Mouse (Mus musculus): ENCODE measurements around the gene Trpm2. TPM values are rescaled to one million over a fixed set of nuclear protein-coding genes. Genes with fewer than 3 reads are reported as not detected.

Gene Trpm2
- polyA plus RNA-seq, 1 experiment: 1.2 TPM

- 18% methylated on average over 10 of the region's 10 CpGs for WGBS
- no peak for TF ChIP-seq CTCF (conservative IDR thresholded peaks at IDR 0.05; ENCODE audit: insufficient read depth, insufficient read length, low read depth, low read length)
- H3K27ac ChIP-seq (ENCODE audit: insufficient read depth, low read depth, low read length): no peak overlapping the region
- H3K27me3 ChIP-seq (replicated peaks; ENCODE audit: control insufficient read depth, insufficient read depth, low read length): no peaks in the 10 kb centered on the region
- no peak overlapping the region for H3K4me3 ChIP-seq (ENCODE audit: insufficient read depth, low read depth, low read length)
- peaks cover 20% of the 10 kb centered on the region; the same call in 1 of the 2 replicates for H3K4me1 ChIP-seq (ENCODE audit: control insufficient read depth, insufficient read depth, low read length)
- no peaks in the 10 kb centered on the region for H3K36me3 ChIP-seq (ENCODE audit: control insufficient read depth, insufficient read depth, low read length)
- DNase-seq: peak; percentile 12
Measured at GRCm38 (mm10) chr10:78010335-78010734, 40.0 kb upstream of the Trpm2 start.

- Histone ChIP-seq H3K4me3 (ENCODE audit: insufficient read depth, low read depth, low read length) (peak within 1 kb of the TSS; percentile 91), H3K27me3 (replicated peaks; ENCODE audit: control insufficient read depth, insufficient read depth, low read length) (no peaks in the 10 kb centered on the region), H3K36me3 (ENCODE audit: control insufficient read depth, insufficient read depth, low read length) (no peaks in the 10 kb centered on the region), H3K27ac (ENCODE audit: insufficient read depth, low read depth, low read length) (peak within 1 kb of the TSS; percentile 96), H3K4me1 (ENCODE audit: control insufficient read depth, insufficient read depth, low read length) (peaks cover 20% of the 10 kb centered on the region; the same call in 1 of the 2 replicates)
- DNase-seq: no peak
- WGBS: under 1% methylated on average over 9 of the region's 9 CpGs
- TF ChIP-seq CTCF (conservative IDR thresholded peaks at IDR 0.05; ENCODE audit: insufficient read depth, insufficient read length, low read depth, low read length) (no peak), POLR2A (IDR thresholded peaks at IDR 0.05; ENCODE audit: low read depth, low read length) (no peak)
Measured at GRCm38 (mm10) chr10:78009945-78010293, 39.6 kb upstream of the Trpm2 start, which contains the start of gene Pfkl. Gene Pfkl, minus strand, starts transcription at chr10:78010083.

GRCm38 (mm10) chr10:78009184-78009944, 39.0 kb upstream of the Trpm2 start:
- Histone ChIP-seq H3K27me3 (replicated peaks; ENCODE audit: control insufficient read depth, insufficient read depth, low read length) (no peaks in the 10 kb centered on the region), H3K27ac (ENCODE audit: insufficient read depth, low read depth, low read length) (peak overlapping the region; percentile 96), H3K36me3 (ENCODE audit: control insufficient read depth, insufficient read depth, low read length) (no peaks in the 10 kb centered on the region), H3K4me1 (ENCODE audit: control insufficient read depth, insufficient read depth, low read length) (peaks cover 20% of the 10 kb centered on the region; the same call in 1 of the 2 replicates), H3K4me3 (ENCODE audit: insufficient read depth, low read depth, low read length) (peak overlapping the region; percentile 91)
- TF ChIP-seq CTCF (conservative IDR thresholded peaks at IDR 0.05; ENCODE audit: insufficient read depth, insufficient read length, low read depth, low read length) (peak; percentile 59), POLR2A (IDR thresholded peaks at IDR 0.05; ENCODE audit: low read depth, low read length) (peak; percentile 39)
- peak; percentile 98 for DNase-seq
- WGBS: under 1% methylated on average over 59 of the region's 59 CpGs

- Histone ChIP-seq H3K27ac (ENCODE audit: insufficient read depth, low read depth, low read length) (no peak overlapping the region), H3K4me1 (ENCODE audit: control insufficient read depth, insufficient read depth, low read length) (peaks cover 20% of the 10 kb centered on the region; the same call in 1 of the 2 replicates), H3K4me3 (ENCODE audit: insufficient read depth, low read depth, low read length) (no peak overlapping the region), H3K27me3 (replicated peaks; ENCODE audit: control insufficient read depth, insufficient read depth, low read length) (no peaks in the 10 kb centered on the region), H3K36me3 (ENCODE audit: control insufficient read depth, insufficient read depth, low read length) (no peaks in the 10 kb centered on the region)
- TF ChIP-seq CTCF (conservative IDR thresholded peaks at IDR 0.05; ENCODE audit: insufficient read depth, insufficient read length, low read depth, low read length) (no peak), POLR2A (IDR thresholded peaks at IDR 0.05; ENCODE audit: low read depth, low read length) (no peak)
- DNase-seq: no peak
- 85% methylated on average over 3 of the region's 3 CpGs for WGBS
Measured at GRCm38 (mm10) chr10:78008169-78008568, 37.8 kb upstream of the Trpm2 start.

- no peak for DNase-seq
- Histone ChIP-seq H3K27ac (ENCODE audit: insufficient read depth, low read depth, low read length) (no peak overlapping the region), H3K4me1 (ENCODE audit: control insufficient read depth, insufficient read depth, low read length) (peaks cover 20% of the 10 kb centered on the region; the same call in 1 of the 2 replicates), H3K36me3 (ENCODE audit: control insufficient read depth, insufficient read depth, low read length) (no peaks in the 10 kb centered on the region), H3K27me3 (replicated peaks; ENCODE audit: control insufficient read depth, insufficient read depth, low read length) (no peaks in the 10 kb centered on the region), H3K4me3 (ENCODE audit: insufficient read depth, low read depth, low read length) (no peak overlapping the region)
- TF ChIP-seq CTCF (conservative IDR thresholded peaks at IDR 0.05; ENCODE audit: insufficient read depth, insufficient read length, low read depth, low read length) (no peak), POLR2A (IDR thresholded peaks at IDR 0.05; ENCODE audit: low read depth, low read length) (no peak)
- 31% methylated on average over 7 of the region's 7 CpGs for WGBS
Measured at GRCm38 (mm10) chr10:78007203-78007602, 36.8 kb upstream of the Trpm2 start.

GRCm38 (mm10) chr10:78005791-78006438, 35.6 kb upstream of the Trpm2 start:
- peak; percentile 29 for DNase-seq
- Histone ChIP-seq H3K4me1 (ENCODE audit: control insufficient read depth, insufficient read depth, low read length) (peaks cover 20% of the 10 kb centered on the region; the same call in 1 of the 2 replicates), H3K4me3 (ENCODE audit: insufficient read depth, low read depth, low read length) (no peak overlapping the region), H3K27me3 (replicated peaks; ENCODE audit: control insufficient read depth, insufficient read depth, low read length) (no peaks in the 10 kb centered on the region), H3K36me3 (ENCODE audit: control insufficient read depth, insufficient read depth, low read length) (no peaks in the 10 kb centered on the region), H3K27ac (ENCODE audit: insufficient read depth, low read depth, low read length) (no peak overlapping the region)
- TF ChIP-seq POLR2A (IDR thresholded peaks at IDR 0.05; ENCODE audit: low read depth, low read length) (no peak), CTCF (conservative IDR thresholded peaks at IDR 0.05; ENCODE audit: insufficient read depth, insufficient read length, low read depth, low read length) (no peak)
- 73% methylated on average over 4 of the region's 4 CpGs for WGBS

- no peak overlapping the region for H3K27ac ChIP-seq (ENCODE audit: insufficient read depth, low read depth, low read length)
- TF ChIP-seq CTCF (conservative IDR thresholded peaks at IDR 0.05; ENCODE audit: insufficient read depth, insufficient read length, low read depth, low read length) (no peak), POLR2A (IDR thresholded peaks at IDR 0.05; ENCODE audit: low read depth, low read length) (no peak)
- 95% methylated on average over 3 of the region's 3 CpGs for WGBS
Measured at GRCm38 (mm10) chr10:78004479-78005100, 34.2 kb upstream of the Trpm2 start.

More at GRCm38 (mm10) chr10:78004479-78005100, 34.2 kb upstream of the Trpm2 start:
- Histone ChIP-seq H3K4me3 (ENCODE audit: insufficient read depth, low read depth, low read length) (no peak overlapping the region), H3K27me3 (replicated peaks; ENCODE audit: control insufficient read depth, insufficient read depth, low read length) (no peaks in the 10 kb centered on the region), H3K36me3 (ENCODE audit: control insufficient read depth, insufficient read depth, low read length) (no peaks in the 10 kb centered on the region), H3K4me1 (ENCODE audit: control insufficient read depth, insufficient read depth, low read length) (peaks cover 20% of the 10 kb centered on the region; the same call in 1 of the 2 replicates)
- no peak for DNase-seq
